Mouse (Mus musculus) CH12.LX (cell line): ENCODE results near the gene Ikzf3. TPM values are rescaled to one million over a fixed set of nuclear protein-coding genes. Genes with fewer than 3 reads are reported as not detected.

Experiments used
- DNase-seq: peaks from one replicate; pipeline ENCODE4 v3.0.0-alpha.2; 2013; ENCODE audit errors: extremely low read depth
- H3K27ac ChIP-seq: 2 replicates; pipeline ENCODE4 v1.5.1; 2012; ENCODE audit warnings: low read depth, mild to moderate bottlenecking, control low read depth, moderate library complexity; ENCODE audit not compliant: insufficient read depth
- H3K27me3 ChIP-seq: replicated peaks from 2 replicates; pipeline ENCODE3; 2012; ENCODE audit warnings: inconsistent platforms
- H3K36me3 ChIP-seq, 2 experiments: replicated peaks in 1 of 2; 2 replicates each; pipeline versions ENCODE3 to v1.6.1; 2012; ENCODE audit warnings: inconsistent platforms in 1 of 2, low read length in 1 of 2, mild to moderate bottlenecking in 1 of 2, mixed read lengths in 1 of 2, moderate library complexity in 1 of 2; ENCODE audit not compliant: control insufficient read depth in 1 of 2, insufficient read depth in 1 of 2
- H3K4me1 ChIP-seq, 2 experiments: 2 replicates each; pipeline ENCODE4 v1.6.1; 2012; ENCODE audit warnings: inconsistent platforms in 1 of 2, moderate library complexity in 1 of 2; ENCODE audit not compliant: insufficient read depth in 2 of 2, control insufficient read depth in 1 of 2
- H3K4me2 ChIP-seq: 2 replicates; pipeline ENCODE4 v1.6.1; 2012; ENCODE audit warnings: low read depth, mild to moderate bottlenecking, control low read depth; ENCODE audit not compliant: poor library complexity, insufficient read depth, severe bottlenecking
- H3K4me3 ChIP-seq, 3 experiments: fragments of 150-350 bp in 1 of 3; sonication (generic) in 1 of 3; replicated peaks in 1 of 3; 2 replicates each; pipeline versions ENCODE3 to v1.5.1; 2011 to 2012; ENCODE audit warnings: low read depth in 2 of 3, low read length in 2 of 3, mild to moderate bottlenecking in 2 of 3, moderate library complexity in 2 of 3, control low read depth in 1 of 3, improper control_type of control experiment in 1 of 3, inconsistent platforms in 1 of 3, mixed read lengths in 1 of 3; ENCODE audit not compliant: poor library complexity in 1 of 3
- H3K79me2 ChIP-seq: replicated peaks from 2 replicates; pipeline ENCODE4 v1.6.1; 2012; ENCODE audit warnings: mild to moderate bottlenecking, moderate library complexity; ENCODE audit not compliant: control insufficient read depth, poor library complexity, insufficient read depth, severe bottlenecking; ENCODE audit errors: extremely low read depth
- H3K9ac ChIP-seq: 2 replicates; pipeline ENCODE4 v1.6.1; 2012; ENCODE audit warnings: low read depth, mild to moderate bottlenecking, control low read depth, moderate library complexity; ENCODE audit not compliant: insufficient read depth
- H3K9me3 ChIP-seq: replicated peaks from 2 replicates; pipeline ENCODE3; 2012; ENCODE audit warnings: low read length, inconsistent platforms, mixed read lengths
- BHLHE40 ChIP-seq: IDR thresholded peaks from 2 replicates; pipeline ENCODE4 v1.6.1; 2011; ENCODE audit warnings: mild to moderate bottlenecking, low read depth, low read length, improper control_type of control experiment
- CHD1 ChIP-seq: IDR thresholded peaks from 2 replicates; pipeline ENCODE4 v1.6.1; 2012; ENCODE audit warnings: low read depth, low read length, improper control_type of control experiment, inconsistent platforms
- ELF1 ChIP-seq: IDR thresholded peaks from 2 replicates; pipeline ENCODE4 v1.6.1; 2014; ENCODE audit warnings: low read depth, mild to moderate bottlenecking, inconsistent platforms, low read length, improper control_type of control experiment
- GABPA ChIP-seq: IDR thresholded peaks from 2 replicates; pipeline ENCODE4 v1.6.1; 2012; ENCODE audit warnings: low read depth, low read length, improper control_type of control experiment, inconsistent platforms; ENCODE audit not compliant: insufficient replicate concordance
- IRF4 ChIP-seq: IDR thresholded peaks from 2 replicates; pipeline ENCODE4 v1.6.1; 2014; ENCODE audit warnings: low read depth, mild to moderate bottlenecking, inconsistent platforms, low read length, improper control_type of control experiment
- JUN ChIP-seq: IDR thresholded peaks from 2 replicates; pipeline ENCODE4 v1.6.1; 2011; ENCODE audit warnings: low read depth, mild to moderate bottlenecking, low read length, improper control_type of control experiment, moderate library complexity; ENCODE audit not compliant: insufficient read depth
- JUND ChIP-seq: conservative IDR thresholded peaks from 2 replicates; pipeline ENCODE4 v1.6.1; 2011; ENCODE audit warnings: low read depth, low read length, improper control_type of control experiment
- MAZ ChIP-seq: IDR thresholded peaks from 2 replicates; pipeline ENCODE4 v1.6.1; 2012; ENCODE audit warnings: low read depth, mild to moderate bottlenecking, inconsistent platforms, low read length, improper control_type of control experiment, moderate library complexity
- MEF2A ChIP-seq: IDR thresholded peaks from 2 replicates; pipeline ENCODE4 v1.6.1; 2014; ENCODE audit warnings: low read depth, mild to moderate bottlenecking, inconsistent platforms, low read length, improper control_type of control experiment, borderline replicate concordance
- MYC ChIP-seq: IDR thresholded peaks from 2 replicates; pipeline ENCODE4 v1.6.1; 2011; ENCODE audit warnings: low read depth, mild to moderate bottlenecking, improper control_type of control experiment, low read length
- SMC3 ChIP-seq: IDR thresholded peaks from 2 replicates; pipeline ENCODE4 v1.6.1; 2011; ENCODE audit warnings: low read depth, low read length, improper control_type of control experiment
- ZC3H11A ChIP-seq: IDR thresholded peaks from 2 replicates; pipeline ENCODE4 v1.6.1; 2012; ENCODE audit warnings: low read depth, mild to moderate bottlenecking, inconsistent platforms, low read length, improper control_type of control experiment
- ZKSCAN1 ChIP-seq: IDR thresholded peaks from 2 replicates; pipeline ENCODE4 v1.6.1; 2012; ENCODE audit warnings: low read depth, inconsistent platforms, low read length, improper control_type of control experiment, borderline replicate concordance
- ZNF384 ChIP-seq: IDR thresholded peaks from 2 replicates; pipeline ENCODE4 v1.6.1; 2012; ENCODE audit warnings: low read depth, low read length, improper control_type of control experiment, inconsistent platforms
- dilution Hi-C: fragments of 300-500 bp; cut with MboI; formaldehyde crosslinking; loops from 2 replicates; pipeline ENCODE4 v1.14.3; 2020; ENCODE audit warnings: low sequenced_read_pairs; ENCODE audit not compliant: extremely low pct_unique_long_range_greater_than_20kb, extremely low pct_ligation_motif_present
- in situ Hi-C: fragments of 300-500 bp; cut with MboI; formaldehyde crosslinking; loops from 3 replicates; pipeline ENCODE4 v1.14.3; 2019; ENCODE audit warnings: low sequenced_read_pairs, low pct_ligation_motif_present, low pct_unique_long_range_greater_than_20kb, mixed read lengths
- polyA plus RNA-seq: library from polyadenylated mRNA; unstranded; fragments of >175 nt; gene quantifications from 2 replicates; pipeline ENCODE4 v1.2.1, GENCODE M21; 2012; ENCODE audit warnings: low read depth; ENCODE audit not compliant: insufficient read length
- total RNA-seq, 2 experiments: library from RNA; depleted of rRNA; stranded (reverse); fragments of 300-350 nt in 1 of 2; fragments of >200 nt in 1 of 2; gene quantifications; 2 replicates each; pipeline ENCODE4 v1.2.3; 2012 to 2014

The Ikzf3 gene
- total and polyA plus RNA-seq, 3 experiments: 110 to 238 (median 130) TPM

GRCm38 (mm10) chr11:98589306-98589705 is 43.5 kb upstream of the Ikzf3 start:
- dilution Hi-C loops (no loop called here), in situ Hi-C loops (loop anchor here (5.0 kb wide), 1 partner anchor 37 kb away; the partner anchor contains the start of gene Zpbp2)
- H3K4me3 ChIP-seq: no peak overlapping the region
- H3K79me2 ChIP-seq: peaks cover 17% of the 10 kb centered on the region
- peaks cover 36% of the 10 kb centered on the region for H3K27me3 ChIP-seq
- no peak overlapping the region for H3K4me2 ChIP-seq
- H3K27ac ChIP-seq: no peak overlapping the region
- H3K9ac ChIP-seq: no peak overlapping the region
- no peak for TF ChIP-seq ZC3H11A
- TF ChIP-seq ZNF384: no peak
- TF ChIP-seq JUN: no peak
- no peak for TF ChIP-seq GABPA
- TF ChIP-seq JUND: no peak
- no peak for TF ChIP-seq MYC
- TF ChIP-seq MAZ: no peak
- no peak for TF ChIP-seq IRF4
- TF ChIP-seq BHLHE40: no peak
- no peak for TF ChIP-seq ELF1
- TF ChIP-seq SMC3: no peak
- TF ChIP-seq ZKSCAN1: no peak
- TF ChIP-seq, all 38 proteins: peak for 0
- Histone ChIP-seq H3K9me3 (no peaks in the 10 kb centered on the region), H3K36me3 (peaks cover 0 to 10% of the 10 kb centered on the region in 2 experiments), H3K4me1 (peaks cover 21 to 38% of the 10 kb centered on the region in 2 experiments)
- DNase-seq: no peak

GRCm38 (mm10) chr11:98588833-98589281 is 43.0 kb upstream of the Ikzf3 start:
- H3K4me2 ChIP-seq: peak overlapping the region; percentile 72
- TF ChIP-seq MYC: no peak
- TF ChIP-seq MEF2A: peak; percentile 83
- 0 out of 2 replicates have a peak, but pooled peaks have one; percentile 21 for TF ChIP-seq CHD1
- TF ChIP-seq ZNF384: peak; percentile 77
- TF ChIP-seq JUND: no peak
- 0 out of 2 replicates have a peak, but pooled peaks have one; percentile 17 for TF ChIP-seq JUN
- peaks cover 21 to 43% of the 10 kb centered on the region in 2 experiments for H3K4me1 ChIP-seq
- H3K27ac ChIP-seq: no peak overlapping the region
- no peak overlapping the region for H3K4me3 ChIP-seq
- peaks cover 36% of the 10 kb centered on the region for H3K27me3 ChIP-seq
- peaks cover 17% of the 10 kb centered on the region for H3K79me2 ChIP-seq
- peak overlapping the region; percentile 71; the same call in 1 of the 2 replicates for H3K9ac ChIP-seq
- in situ Hi-C loops: loop anchor here (5.0 kb wide), 1 partner anchor 37 kb away; the partner anchor contains the start of gene Zpbp2
- no peak for DNase-seq
- peaks cover 3 to 14% of the 10 kb centered on the region in 2 experiments for H3K36me3 ChIP-seq
- dilution Hi-C loops: no loop called here
- no peaks in the 10 kb centered on the region for H3K9me3 ChIP-seq
